Mouse (Mus musculus) erythroblast, embryonic 14.5 days (primary cell): ENCODE measurements at regions not wholly inside any gene's neighbourhood (a gene's known extent, or its start where the extent isn't known, plus 50 kb on each side); places are given as distances from the start of the nearest gene placed in this dataset.
"Not testable (repeated sequence)": the region's sequence is repeated elsewhere in the genome, so short reads cannot be mapped to it uniquely, and the experiment has no call there.

Source experiments
- GATA1 ChIP-seq: IDR thresholded peaks from 2 replicates; pipeline ENCODE4 v1.6.1; 2012; ENCODE audit warnings: low read length, inconsistent platforms, mixed read lengths
- TAL1 ChIP-seq: IDR thresholded peaks from 3 replicates; pipeline ENCODE4 v1.6.1; 2012; ENCODE audit warnings: low read length, inconsistent platforms, mixed read lengths

DNA sequence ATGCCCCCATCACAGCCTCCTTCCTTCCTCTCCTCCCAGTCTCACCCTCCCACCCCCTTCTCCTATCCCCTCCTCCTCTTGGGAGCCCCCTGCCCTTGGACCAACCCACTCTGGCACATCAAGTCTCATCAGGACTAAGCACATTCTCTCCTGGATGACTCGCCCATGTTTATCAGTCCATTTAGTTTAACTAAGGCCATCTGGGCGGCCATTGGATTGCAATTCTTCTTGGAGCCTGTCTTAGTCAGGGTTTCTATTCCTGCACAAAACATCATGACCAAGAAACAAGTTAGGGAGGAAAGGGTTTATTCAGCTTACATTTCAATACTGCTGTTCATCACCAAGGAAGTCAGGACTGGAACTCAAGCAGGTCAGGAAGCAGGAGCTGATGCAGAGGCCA is 128.4 kb upstream of the 1700056E22Rik start:
- not testable (repeated sequence) for TF ChIP-seq TAL1, GATA1
